Mouse (Mus musculus): ENCODE measurements around the gene Dst.

Dst gene

DNA sequence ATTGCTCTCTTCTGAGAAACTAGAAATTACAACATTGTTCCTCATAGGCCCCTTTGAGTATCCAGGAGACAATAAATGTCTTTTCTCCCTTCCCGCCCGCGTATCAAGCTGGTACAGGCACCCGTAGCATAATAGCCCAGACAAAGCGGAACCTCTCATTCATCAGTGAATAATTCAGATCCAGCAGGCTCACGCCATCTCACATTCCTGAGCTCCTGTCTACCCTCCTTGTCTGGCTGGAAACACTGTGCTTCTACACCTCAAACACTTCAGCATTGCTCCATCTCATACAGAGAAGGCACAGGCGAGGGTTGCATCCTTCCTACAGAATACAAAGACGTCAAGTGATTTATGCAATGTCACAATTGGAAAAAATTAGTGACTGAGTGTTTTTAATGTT, 23.8 kb downstream of the Dst start:
- DNase-seq (ENCODE audit: low read depth, low spot score): no peak

DNA sequence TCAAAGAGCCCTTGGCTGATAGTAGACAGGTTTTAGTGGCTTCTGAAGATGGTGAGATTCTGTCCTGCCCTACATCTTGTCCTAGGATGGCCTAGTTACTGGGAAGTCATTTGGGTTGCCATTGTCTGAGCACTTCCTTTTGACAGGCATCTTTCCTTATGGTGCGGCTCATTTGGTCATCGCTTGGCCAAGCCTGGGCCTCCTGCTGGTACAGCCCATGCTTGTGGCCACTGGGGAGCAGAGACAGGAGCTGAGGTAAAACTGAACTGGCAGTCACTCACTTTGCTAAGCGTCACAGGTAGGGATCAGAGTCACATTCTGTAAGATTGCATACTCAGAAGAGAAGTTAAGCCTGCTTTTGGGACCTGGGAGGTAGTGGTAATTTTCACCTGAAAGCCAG, 24.2 kb downstream of the Dst start:
- DNase-seq (ENCODE audit: low read depth, low spot score): no peak

DNA sequence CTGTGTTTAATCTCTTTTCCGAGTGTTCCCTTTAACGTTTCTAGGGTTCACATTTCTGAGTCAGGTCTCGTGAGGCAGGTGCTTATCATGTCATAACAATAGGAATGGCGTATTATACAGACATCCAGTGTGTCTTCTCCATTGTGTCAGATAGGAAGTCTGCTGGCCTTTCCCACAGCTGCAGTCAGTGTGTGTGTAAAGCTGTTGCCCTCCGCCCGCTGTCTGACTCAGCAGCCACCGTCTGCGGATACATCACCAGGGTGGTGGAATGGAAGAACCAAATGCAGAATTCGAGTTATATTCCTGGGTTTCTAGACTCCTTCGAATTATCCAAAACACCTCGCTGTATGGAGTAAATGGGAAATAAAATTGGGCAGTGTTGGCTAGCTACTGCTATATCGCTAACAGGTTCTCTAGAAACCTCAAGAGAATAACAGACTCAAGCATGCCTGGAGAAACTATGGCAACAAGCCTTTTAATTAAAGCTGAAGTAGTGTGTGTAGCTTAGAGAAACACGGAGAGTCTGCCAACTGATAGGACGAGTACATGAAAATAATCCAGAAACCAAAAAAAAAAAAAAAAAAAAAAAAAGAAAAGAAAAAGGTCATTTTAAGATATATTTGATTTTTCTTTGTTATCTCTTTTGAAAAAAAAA, 24.9 kb downstream of the Dst start:
- no peak for DNase-seq (ENCODE audit: low read depth, low spot score)

DNA sequence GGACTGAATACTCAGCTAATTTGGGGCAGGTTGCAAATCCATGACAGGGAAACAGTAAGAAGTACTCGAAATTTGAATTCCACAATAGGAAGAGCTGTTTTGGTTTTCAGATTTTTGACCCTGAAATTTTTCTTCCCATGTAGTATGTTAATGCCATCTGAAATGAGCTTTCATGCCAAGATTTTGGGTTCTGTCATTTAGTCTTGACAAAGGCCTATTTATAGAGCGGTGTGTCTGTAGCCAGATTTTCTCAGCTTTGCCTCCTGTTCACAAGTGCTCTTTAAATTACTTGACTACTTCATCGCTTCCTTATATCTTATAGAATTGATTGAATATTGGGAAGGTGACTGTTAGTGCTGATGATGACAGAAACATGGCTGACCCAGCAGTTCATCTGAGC, 27.9 kb downstream of the Dst start:
- no peak for DNase-seq (ENCODE audit: low read depth, low spot score)

DNA sequence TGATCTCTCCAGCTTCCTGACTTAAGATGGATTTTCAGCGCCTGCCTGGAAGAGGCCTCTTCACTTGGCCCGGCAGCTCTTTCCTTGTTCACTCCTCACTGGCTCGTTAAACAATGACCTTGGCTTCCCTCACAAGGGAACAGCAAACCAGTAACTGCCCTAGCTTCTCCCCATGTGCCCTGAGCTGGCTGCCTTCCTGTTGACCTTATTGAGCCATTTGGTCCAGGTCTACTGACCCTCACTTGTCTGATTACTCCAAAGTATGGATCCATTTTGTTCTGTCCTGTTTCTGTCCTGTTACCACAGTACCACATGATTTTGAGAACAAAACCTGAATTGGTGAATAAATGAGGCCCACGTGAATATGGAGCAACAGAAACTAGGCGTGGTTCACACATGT, 31.8 kb downstream of the Dst start:
- DNase-seq (ENCODE audit: low read depth, low spot score): no peak

DNA sequence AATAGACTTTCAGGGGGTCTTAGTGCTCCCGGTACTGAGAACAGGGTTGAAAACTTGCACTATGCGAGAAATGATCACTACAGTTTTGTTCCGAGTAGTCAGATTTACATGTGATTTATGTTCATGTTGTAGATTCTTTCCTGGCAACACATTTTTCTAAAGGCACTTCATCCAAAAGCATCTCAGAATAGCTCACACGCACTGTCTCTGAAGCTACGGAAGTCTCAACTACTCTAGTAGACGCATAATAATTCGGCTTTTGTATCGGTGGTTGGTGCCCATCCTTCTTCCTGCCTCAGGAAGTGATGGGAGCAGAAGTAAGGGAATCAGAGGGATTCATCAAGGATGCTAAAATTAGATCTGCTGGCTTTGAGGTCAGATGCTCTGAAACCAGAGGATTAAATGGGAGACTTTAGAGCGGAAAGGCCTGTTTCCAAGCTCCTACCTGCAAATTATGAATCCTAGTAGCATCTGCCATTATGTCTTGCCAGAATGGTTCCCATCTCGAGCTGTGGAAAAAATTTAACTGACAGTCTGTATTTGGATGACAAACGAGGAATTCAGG, 32.4 kb downstream of the Dst start:
- DNase-seq (ENCODE audit: low read depth, low spot score): no peak

DNA sequence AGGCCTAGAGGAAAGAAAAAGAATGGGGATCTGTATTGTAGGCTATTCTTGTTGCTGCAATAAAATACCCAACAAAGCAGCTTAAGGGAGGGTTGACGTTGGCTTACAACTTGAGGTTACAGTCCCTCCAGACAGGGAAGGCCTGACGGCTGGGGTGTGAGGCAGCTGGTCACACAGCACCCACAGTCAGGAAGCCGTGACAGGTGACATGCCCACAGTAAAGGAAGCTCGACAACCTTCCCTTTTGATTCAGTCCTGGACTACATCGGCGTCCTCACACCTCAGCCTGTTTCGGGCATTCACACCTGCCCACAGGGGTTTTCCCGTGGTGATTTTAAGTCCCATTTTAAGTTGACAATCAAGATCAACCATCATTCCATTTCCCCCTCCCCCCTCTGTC, 34.6 kb downstream of the Dst start:
- DNase-seq (ENCODE audit: low read depth, low spot score): no peak

DNA sequence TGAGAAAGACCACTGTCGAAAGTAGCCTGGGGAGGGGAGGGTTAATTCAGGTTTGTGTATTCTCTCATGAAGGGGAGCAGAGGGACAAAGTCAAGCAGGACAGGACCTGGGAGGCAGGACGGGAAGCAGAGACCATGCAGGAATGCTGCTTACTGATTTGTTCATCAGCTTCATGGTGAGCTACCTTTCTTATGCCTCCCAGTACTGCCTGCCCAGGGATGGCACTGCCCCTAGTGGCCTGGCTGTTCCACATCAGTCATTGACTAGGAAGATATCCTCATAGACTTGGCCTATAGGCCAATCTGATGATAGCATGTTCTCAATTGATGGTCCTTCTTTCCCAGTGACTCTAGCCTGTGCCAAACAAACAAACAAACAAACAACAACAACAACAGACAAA, 35.9 kb downstream of the Dst start:
- no peak for DNase-seq (ENCODE audit: low read depth, low spot score)

DNA sequence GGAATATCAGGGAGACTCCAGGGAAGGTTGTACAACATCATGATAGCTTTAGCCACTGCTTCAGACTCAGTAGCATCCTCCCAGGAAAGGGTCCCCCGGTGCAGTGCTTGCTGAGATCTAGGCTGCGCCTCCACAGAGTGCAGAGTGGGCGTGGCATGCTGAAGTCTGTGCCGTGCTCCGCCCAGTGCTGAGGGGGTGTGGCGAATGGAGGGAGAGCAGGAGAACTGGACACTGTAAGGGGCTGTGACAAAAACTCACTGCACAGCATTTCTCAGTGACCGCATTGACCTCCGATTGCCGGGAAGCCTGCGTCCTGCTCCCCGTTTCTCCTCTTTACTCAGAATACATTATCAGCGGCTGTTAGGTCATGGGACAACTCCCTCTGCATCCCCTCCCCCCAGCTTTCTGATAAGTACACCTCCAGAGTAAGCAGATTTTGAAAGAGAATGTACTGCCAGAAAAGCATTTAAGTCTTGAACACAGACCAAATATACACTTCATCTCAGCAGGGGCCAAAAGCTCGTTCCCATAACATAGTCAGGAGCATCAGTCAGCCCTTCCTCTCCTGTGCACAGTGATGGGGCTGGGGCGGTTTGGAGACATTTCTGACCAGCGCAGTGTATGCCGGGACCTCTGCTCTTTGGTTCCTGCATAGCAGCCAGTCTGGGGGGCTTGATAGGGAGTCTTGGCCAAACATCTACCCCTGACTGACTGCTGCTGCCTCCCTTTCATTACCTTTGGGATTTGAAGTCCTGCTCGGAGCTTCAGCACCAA, 37.1 kb downstream of the Dst start:
- DNase-seq (ENCODE audit: low read depth, low spot score): no peak

DNA sequence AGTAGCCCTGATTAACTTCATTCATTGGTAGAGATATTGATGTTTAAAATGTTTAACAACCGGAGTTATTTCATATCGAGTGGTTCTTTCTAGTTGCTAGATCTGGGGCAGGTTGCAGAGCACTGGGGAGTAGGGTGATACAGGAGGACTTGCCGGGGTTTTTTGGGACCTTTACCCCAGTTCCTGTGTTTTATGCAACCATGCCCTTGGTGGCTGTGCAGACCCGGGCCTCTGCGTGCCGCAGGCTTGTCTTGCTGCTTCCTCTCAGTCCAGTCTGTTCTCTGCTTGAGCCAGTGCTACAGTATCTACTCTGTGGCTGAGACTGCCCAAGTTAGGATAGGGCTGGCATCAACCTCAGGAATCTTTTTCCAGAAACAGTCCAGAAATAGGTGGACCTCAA, 37.7 kb downstream of the Dst start:
- DNase-seq (ENCODE audit: low read depth, low spot score): no peak

DNA sequence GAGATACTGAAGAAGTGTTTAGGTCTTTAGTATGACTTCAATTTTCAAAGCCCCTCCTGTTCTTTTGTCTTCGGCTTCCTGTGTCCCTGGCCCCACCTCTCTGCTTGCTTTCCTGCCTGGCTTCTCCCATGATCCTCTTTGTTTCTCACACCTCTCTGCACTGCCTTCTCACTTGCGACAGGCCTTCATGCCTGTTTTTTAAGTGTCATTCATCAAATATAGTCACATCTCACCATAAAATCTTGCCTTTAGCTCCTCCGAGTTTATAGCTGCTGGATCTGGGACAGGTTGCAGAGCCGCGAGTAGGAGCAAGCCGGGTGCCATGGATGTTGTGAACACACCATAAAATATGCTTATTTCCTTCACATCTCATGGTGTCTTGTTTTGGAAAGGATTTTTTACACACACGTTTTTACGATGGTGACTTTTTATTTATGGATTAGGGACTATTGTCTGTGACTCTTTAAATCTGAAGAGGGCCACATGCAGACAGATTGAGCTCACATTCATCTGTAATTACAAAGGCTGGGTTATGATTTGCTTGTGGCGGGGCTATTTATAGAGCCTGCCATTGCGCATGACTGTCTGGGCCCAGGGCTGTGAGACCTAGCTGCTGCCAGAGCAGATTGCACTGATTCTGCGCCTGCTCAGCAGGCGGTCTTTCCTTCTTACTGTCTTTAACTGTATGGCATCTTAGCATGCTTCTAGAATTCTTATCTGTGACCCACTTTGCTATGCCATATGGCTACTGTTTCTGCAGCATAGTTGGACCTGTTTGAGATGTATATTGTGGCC, 38.8 kb downstream of the Dst start:
- no peak for DNase-seq (ENCODE audit: low read depth, low spot score)

DNA sequence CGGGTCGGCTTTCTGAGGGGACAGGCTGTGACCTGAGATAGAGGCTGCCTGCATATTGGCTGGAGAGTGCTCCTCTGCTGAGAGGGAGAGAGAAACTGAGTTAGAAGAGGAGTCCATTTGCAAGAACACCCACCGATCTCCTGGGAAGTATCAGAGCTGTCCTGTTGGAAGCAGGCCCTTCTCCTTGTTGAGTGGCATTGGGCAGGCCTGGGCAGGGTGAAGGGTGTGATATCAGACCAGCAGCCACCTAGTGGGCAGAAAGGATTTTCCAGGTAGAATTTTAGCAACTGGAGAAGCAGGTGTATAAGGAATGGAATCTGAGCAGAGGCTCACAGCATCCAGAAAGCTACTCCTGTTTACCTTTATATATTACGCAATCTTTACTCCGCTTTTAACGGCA, 39.8 kb downstream of the Dst start:
- no peak for DNase-seq (ENCODE audit: low read depth, low spot score)

DNA sequence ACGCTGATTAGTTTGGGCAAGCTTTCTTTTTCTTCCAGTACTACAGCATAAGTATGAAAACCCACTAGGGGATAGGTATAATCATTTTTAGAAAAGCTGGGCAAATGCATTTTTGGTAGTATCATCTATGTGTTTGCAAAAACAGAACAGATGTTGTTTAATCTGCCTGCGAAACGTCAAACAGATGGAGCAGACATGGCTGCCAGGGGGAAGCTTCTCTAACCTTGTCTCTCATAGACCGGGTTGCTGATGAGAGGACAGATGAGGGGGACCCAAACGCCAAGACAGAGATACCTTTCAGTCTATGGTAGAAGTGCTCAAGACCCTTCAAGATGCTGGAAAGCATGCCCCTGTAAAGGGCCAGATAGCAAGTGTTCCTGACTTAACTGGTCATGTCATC, 40.5 kb downstream of the Dst start:
- DNase-seq (ENCODE audit: low read depth, low spot score): no peak

DNA sequence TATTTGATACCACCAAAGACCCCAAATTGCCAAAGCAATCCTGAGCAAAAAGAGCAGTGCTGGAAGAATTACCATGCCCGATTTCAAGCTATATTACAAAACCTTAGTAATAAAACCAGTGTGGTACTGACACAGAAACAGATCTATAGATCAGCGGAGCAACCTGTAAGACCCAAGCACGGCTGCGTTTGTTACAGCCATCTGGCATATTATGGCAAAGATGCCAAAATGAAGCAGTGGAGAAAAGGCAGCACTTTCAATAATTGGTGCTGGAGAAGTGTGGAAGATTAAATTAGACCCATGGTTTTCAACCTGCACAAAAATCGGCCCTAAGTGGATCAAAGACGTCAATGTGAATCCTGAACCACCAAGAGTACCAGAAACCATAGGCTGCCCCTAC, 47.6 kb downstream of the Dst start:
- DNase-seq (ENCODE audit: low read depth, low spot score): no peak

DNA sequence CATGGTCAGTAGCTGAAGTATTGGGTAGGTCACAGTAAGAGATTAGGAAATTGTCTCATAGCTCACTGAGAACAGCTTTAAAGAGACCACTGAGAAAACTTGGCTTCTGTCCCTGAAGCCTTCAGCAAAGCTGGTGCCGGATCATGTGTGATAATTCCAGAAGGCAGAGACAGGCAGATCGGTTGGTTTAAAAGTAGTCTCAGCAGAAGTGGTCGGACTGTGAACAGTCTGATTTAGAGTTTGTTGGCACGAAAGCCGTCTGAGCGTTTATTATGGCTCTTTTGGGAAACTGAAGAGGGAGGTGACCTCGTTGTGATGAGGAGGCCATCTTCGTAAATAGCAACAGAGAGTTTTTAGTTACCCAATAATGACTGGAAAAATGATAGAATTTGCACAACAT, 52.4 kb downstream of the Dst start:
- no peak for DNase-seq (ENCODE audit: low read depth, low spot score)

DNA sequence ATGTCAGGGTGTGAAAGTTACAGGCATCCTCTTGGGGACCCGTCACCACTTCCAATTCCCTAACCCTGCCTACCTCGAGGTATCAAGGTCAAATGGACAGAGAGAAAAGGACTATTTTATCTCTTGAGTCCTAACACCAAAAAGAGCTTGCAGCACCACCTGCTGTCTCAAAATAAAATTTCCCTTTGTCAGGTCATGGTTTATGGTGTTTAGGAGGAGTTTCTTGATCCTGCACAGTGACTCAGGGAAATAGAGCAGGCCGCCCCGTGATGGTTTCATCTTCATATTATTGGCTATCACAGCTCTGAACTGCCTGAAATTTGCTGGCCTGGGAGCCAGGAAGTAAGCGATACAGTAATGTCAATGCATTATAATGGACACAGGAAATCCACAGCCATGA, 56.6 kb downstream of the Dst start:
- no peak for DNase-seq (ENCODE audit: low read depth, low spot score)

DNA sequence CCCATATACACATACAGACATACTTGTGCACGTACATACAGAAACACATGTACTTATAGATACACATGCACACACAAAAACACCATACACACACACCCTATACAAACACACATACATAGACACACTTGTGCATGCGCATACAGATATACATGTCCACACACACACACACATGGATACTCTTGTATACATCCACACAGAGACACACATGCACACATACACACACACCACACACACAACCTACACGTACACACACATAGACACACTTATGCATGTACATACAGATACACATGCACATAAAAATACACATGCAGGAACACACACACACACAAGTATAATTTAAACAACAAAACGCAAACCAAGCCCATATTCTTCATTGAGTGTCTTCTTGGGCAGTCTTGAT, 57.8 kb downstream of the Dst start:
- no peak for DNase-seq (ENCODE audit: low read depth, low spot score)

DNA sequence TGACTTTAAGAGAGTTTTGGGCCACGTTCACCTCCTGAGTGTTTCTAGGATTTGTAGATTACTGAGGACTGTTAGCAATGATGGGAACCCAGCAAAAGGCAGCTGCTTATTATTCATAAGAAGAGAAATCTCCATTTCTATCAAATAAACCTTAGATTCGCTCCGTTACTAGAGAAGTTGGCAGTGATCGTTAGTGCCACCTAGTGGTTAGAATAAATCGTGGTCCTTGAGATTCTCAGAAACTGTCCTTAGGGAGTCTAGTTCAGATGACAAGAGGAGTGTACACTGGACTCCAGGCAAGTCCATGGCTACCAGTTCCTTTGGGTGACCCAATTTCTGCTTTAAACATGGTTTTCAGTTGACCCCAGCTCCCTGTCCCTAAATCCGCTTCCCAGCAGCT, 58.3 kb downstream of the Dst start:
- no peak for DNase-seq (ENCODE audit: low read depth, low spot score)

DNA sequence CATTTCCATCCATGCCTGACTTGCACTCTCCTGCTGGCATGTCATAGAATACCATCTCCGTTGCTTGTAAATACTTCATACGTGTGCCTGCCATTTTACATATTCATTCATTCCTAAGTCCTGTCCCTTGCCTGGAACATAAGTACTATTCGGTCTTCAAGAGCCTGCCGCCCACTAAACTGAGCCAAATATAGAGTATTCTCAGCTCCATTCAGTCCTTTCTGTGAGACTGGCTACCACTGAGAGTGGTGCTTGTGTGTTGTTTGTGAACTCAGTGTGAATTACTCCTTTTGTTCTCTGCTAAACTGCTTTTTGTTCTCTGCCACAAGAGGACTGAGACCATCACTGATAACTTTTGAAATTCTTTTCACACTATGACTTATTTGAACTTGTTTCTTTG, 59.2 kb downstream of the Dst start:
- DNase-seq (ENCODE audit: low read depth, low spot score): no peak

DNA sequence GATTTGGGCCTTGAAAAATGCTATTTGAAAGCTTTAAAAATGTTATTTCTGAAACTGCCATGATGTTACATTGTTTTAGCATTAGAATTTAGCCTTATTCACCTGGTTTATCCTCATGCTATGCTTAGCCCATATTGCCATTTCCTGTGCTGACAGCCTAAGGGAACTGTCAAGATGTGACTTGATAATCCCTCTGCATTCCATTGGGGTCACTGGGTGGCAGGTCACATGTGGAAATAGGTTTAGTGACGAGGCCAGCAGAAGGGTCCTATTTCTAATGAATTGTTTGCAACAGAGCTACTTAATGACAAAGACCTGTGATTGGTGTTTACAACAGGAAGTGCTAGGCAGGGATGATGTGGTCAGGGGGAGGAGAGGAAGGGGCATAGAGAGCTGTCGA, 61.9 kb downstream of the Dst start:
- DNase-seq (ENCODE audit: low read depth, low spot score): no peak

DNA sequence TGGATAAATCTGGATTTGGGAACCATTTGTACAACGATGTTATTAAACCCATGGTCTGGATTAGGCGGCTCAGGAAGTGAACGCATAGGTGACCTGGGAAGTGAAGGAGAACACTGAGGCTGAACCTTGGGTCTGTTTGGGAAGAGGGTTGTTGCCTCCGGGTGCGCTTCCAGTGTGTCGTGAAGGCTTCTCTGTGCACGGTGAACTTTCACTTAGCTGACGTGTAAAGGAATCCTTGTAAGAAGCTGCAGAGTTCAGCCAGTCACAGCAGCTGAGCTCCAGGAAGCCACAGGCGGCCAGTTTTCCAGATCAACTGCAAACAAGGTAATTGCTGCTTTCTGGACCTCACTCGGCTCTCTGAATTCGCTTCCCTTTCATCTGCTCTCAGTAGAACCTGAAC, 66.4 kb downstream of the Dst start:
- no peak for DNase-seq (ENCODE audit: low read depth, low spot score)

DNA sequence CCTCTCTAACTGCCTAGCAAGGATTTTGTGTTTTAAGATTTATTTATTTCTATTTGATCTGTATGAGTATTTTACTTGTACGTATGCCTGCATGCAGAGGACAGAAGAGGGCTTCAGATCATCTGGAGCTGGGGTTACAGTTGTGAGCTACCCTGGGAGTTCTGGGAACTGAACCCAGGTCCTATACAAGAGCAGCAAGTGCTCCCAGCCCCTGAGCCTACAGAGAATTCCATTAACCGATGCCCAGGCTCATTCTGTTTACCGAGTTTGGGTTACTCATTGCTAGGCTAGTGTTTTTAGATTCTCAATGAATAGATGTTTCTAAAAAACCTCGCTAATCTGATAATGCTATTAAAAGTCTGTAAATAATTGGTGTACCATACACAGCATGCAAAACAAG, 67.3 kb downstream of the Dst start:
- DNase-seq (ENCODE audit: low read depth, low spot score): no peak

DNA sequence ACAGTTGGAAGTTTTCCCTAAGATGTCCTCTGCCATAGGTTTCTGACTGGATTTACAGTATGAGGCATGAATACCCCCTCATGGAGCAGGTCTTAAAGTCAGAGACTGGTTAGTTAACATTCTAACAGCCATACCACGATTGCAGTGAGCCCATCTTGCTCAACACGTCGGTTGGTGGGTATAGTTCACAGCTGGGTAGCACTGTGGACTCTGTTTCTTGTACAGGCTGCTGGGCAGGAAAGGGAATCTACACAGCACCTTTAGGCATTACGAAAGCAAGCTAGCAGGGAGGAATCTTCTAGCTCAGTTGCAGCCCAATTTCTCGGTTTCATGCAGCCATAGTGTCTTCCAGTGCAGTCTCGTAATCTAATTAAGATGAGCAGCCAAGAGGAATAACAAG, 69.8 kb downstream of the Dst start:
- no peak for DNase-seq (ENCODE audit: low read depth, low spot score)

Measured in c-Kit-negative CD71-positive TER-119-positive erythroid progenitor cells, embryonic 14.5 days (primary cell).